Mouse (Mus musculus) brain, embryonic 14.5 days (tissue): ENCODE measurements around the gene Gm2115.

Experiments
- CTCF ChIP-seq: fragments of 200-500 bp; IDR thresholded peaks from 2 replicates; pipeline ENCODE4 v1.5.1; 2012; ENCODE audit warnings: inconsistent platforms, mild to moderate bottlenecking, moderate library complexity, borderline replicate concordance; ENCODE audit not compliant: insufficient read depth, insufficient read length; ENCODE audit errors: extremely low read depth
- POLR2A ChIP-seq: fragments of 200-500 bp; IDR thresholded peaks from 2 replicates; pipeline ENCODE4 v1.6.1; 2012; ENCODE audit warnings: mild to moderate bottlenecking, inconsistent platforms, borderline replicate concordance; ENCODE audit not compliant: poor library complexity, insufficient read depth, insufficient read length, severe bottlenecking; ENCODE audit errors: extremely low read depth

DNA sequence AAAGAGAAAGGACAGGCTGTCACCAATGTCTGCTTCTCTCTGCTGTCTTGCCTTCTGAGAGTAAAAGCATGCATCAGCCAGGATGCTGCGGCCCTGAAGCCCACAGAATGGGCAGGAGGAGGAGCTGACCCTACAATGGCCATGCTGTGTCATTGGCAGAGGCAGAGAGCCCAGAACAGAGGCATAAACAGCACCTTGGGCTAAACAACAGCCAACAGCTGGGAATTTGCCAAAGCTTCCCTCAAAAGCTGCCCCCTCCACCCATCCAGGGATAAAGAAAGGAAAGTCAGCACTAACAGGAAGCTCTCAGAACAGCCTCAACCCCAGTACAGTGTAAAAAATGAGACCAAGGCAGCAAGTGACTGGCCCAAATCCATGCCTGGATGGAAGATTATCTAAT, 6.3 kb upstream of the Gm2115 start:
- no peak for TF ChIP-seq CTCF
- TF ChIP-seq POLR2A = no peak
